Mouse (Mus musculus): ENCODE data around the gene Flcn.

The Flcn gene

GRCm38 (mm10) chr11:59805256-59805655, 4.6 kb downstream of the Flcn start:
- no peak for DNase-seq

DNA sequence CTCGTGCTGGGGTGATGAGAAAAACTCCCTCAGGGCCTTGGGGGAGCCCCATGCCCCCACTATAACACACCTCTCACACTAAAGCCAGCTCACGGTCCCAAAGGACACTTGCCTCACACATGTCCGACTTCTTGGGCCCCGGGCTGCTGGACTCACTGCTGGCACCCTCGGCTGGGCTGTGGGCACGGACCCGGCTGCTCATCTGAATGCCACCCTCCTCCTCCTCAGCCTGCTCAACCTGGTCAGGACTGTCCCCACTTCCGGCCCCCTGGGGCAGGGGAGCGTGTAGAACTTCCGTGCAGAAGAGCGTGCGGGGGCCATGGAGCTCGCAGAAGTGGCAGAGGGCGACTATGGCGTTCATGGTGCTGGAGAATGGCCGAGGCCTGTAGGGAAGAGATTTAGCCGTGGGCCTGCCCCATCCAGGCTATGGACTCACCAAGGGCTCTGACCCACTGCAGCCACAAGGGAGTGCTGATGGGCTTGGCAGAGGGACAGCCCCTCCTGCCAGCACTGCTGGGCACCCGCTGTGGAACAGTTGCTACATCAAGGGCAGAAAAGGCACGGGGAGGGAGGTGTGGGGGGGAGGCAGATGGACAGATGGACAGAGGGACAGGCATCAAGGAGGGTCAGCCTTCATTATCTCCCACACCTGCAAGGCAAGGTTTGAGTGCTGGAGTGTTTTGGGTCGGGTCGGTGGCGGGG, 5.3 kb downstream of the Flcn start:
- no peak for DNase-seq

DNA sequence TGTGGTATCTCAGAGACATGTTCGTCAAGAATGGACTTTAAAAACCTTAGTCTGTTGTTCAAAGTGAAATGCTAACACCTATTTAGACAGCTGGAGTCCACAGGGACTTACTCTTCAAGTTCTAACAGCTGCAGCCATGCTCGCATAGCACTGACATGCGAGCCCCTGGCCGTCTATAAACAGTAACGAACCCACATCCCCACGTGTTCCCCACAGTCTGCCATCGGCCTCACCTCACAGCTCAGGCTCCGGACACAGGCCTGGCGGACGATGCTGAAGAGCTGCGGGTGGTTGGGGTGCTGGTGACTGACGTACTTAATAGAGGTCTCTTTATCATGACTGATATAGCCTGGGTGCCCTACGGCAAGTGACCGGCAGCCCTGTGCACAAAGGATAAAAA, 6.3 kb downstream of the Flcn start:
- no peak for DNase-seq

DNA sequence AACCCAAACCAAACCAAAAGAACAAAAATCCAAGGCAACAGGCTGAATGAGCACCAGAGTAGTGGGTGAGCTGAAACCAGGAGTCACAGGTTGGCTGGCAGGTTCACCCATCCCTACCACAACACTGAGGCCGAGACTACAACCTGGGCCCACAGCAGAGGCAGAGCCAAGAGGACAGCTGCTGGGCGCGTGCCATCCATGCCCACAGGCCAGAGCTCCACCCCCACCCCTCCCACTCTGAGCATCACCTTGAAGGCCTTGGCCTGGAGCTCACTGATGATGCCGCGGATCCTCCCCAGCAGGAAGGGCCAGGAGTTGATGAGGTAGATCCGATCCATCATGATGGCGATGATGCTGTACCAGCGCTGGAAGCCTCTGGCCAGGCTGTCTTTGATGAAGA, 7.9 kb downstream of the Flcn start:
- DNase-seq = no peak

GRCm38 (mm10) chr11:59800412-59800811, 9.4 kb downstream of the Flcn start:
- DNase-seq = no peak

DNA sequence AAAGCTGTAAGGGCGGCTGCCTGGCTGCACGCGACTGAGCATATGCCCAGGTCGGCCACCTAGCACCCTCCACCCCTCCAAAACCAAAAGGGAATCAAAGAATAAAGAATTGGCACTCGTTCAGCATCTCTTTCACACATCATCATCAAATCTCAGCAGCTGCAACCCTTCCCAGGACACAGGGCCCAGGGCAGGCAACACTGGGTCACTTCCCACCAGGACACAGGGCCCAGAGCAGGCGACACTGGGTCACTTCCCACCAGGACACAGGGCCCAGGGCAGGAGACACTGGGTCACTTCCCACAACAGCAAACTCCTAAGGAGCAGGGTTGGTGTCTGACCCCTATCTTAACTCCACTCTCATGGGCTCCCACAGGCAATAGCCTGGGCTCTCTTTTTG, 16.4 kb downstream of the Flcn start:
- DNase-seq = no peak

DNA sequence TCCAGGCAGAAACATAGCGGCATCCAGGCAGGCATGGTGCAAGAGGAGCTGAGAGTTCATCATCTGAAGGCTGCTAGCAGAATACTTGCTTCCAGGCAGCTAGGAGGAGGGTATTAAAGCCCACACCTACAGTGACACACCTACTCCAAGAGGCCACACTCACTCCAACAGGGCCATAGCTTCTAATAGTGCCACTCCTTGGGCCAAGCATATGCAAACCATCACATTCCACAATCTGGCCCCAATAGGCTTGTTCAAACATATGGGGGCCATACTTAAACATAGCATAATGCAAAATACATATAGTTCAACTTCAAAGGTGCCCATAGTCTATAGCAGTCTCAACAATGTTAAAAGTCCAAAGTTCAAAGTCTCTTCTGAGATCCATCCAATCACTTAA, 20.5 kb downstream of the Flcn start:
- DNase-seq = no peak

- DNase-seq = peak; percentile 53
Observed at GRCm38 (mm10) chr11:59787199-59787781, 22.5 kb downstream of the Flcn start, which contains the start of gene Pld6. Pld6 (minus strand) TSS chr11:59787645.

GRCm38 (mm10) chr11:59786444-59787198, 23.2 kb downstream of the Flcn start:
- no peak for DNase-seq

DNA sequence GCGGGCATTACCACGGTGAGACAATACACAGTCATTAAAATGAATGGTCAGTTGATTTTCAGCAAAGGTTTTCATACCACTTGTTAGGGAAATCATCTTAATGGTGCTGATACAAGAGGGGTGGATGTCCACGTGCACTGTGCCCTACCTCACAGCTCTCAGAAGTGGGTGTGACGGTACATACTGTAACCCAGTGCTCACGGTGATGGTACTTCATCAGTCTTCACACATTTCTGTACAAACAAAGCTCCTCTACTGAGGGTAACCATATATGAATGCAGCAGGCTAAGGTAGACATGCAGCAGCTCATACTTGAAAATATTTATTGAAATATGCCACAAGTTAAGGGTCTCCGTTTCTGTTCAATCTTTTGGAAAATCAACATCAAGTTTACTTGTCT, 26.2 kb downstream of the Flcn start:
- DNase-seq = no peak

DNA sequence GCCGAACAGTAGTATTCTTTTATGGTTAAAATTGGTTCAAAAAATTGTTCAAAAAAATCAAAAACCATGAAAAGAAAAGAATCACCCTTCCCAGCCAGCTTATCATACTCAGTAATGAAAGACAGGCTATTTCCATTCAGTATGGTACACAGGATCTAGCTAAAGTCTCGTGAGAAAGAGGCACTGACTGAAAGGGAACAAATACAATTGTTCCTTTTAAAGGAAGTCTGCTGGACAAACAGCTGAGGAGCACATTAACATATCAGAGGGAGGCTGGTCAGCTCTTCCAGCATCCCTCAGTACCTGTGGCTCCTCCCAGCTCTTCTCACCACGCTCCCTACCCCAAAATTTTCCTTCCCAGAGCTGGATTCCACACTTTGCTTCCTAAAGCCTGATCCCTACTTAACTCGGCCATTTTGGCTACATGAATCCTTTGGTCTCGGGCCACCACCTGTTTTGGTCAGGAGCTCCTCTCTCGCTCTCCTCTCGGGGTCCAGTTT, 27.7 kb downstream of the Flcn start:
- no peak for DNase-seq

- no peak for DNase-seq
Observed at GRCm38 (mm10) chr11:59780241-59780640, 29.6 kb downstream of the Flcn start.

DNA sequence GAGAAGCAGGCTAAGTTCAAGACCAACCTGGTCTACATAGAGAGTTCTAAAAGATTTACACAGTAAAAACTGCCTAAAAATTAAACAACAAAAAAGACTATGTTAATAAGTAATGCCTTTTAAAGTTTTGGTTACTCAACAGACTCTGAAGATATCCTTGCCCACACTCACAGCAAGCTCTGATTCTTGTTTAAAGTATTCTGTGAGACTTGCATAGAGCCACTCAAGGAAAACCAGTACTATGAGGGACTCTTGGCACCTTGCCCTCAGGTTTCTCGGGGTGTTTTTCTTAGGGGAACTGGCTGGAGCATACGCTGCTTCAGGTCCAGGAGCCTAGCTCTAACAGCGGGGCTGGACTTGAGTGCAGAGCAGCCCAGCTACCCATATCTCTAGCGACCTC, 30.4 kb downstream of the Flcn start:
- DNase-seq = no peak

DNA sequence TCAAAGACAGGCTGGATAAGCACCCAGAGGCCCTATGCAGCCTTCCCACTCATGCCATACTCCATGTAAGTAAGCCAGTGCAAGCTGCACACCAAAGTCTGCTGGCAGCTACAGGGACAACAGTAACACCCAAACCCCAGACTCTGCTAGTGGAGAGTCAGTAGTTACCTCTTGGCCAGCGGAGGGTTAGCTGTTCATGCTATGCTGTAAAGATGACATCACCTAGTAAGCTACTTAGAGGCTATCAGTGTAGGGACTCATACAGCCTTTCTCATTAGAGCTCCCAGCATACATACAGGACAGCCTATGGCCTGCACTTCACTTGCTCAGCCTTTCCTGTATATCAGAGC, 31.0 kb downstream of the Flcn start:
- DNase-seq = no peak

- peak; percentile 62 for DNase-seq
Observed at GRCm38 (mm10) chr11:59778181-59778873, 31.5 kb downstream of the Flcn start.

GRCm38 (mm10) chr11:59777259-59777658, 32.6 kb downstream of the Flcn start:
- no peak for DNase-seq

- no peak for DNase-seq
Observed at GRCm38 (mm10) chr11:59775435-59776148, 34.2 kb downstream of the Flcn start.

DNA sequence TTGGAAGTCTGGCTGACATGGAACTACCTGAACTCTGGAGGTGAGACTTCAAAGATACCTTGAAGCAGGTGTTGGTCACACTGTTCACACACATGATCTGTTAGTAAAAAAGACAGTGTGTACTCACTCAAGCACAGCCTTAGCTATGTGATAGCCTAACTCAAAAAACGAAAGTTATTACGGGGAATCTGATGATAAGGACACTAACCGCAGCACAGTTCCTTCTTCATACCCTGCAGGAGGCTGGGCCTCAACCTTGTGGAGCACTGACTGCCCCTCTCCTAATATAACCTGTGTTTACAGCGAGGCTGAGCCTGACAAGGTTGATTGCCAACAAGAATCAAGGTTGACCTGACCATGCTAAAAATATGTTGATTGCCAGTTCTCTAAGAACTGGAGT, 35.3 kb downstream of the Flcn start:
- no peak for DNase-seq

GRCm38 (mm10) chr11:59772902-59773301, 36.9 kb downstream of the Flcn start:
- DNase-seq = no peak

DNA sequence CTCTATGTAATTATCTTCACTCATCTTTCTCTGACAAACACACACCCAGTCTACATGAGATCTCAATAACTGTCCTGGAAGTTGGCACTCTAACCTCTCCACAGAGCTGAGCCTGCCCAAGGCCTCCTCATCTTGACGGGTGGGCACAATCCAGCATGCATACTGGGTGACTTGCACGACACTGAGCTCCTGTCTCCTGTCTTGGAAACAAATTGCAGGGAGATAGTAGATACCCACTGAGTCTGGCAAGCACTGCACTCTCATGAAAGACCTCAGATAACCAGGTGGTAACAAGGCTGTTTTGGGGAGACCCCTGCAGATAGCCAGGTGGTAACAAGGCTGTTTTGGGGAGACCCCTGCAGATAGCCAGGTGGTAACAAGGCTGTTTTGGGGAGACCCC, 37.5 kb downstream of the Flcn start:
- DNase-seq = no peak

GRCm38 (mm10) chr11:59770753-59771152, 39.1 kb downstream of the Flcn start:
- DNase-seq = no peak

- DNase-seq = no peak
Observed at GRCm38 (mm10) chr11:59769738-59770137, 40.1 kb downstream of the Flcn start.

DNA sequence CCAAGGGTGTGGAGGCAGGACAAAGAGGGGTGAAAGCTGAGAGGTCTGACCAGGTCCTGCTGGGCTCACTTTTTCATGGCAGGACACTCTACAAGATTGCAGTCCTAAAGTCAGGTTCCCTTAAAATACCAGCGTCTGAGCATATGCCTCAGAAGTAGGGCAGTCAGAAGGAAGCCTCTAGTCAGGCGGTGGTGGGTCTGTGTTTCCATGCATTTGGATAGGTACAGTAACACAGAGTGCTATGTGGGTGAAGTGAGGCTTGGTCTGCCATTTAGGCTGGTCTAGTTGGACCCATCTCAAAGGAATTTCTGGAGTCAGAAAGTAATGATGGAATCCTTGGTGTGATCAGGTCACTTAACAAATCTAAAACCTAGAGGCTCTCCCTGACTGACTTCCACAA, 40.5 kb downstream of the Flcn start:
- no peak for DNase-seq

Measured in kidney, adult 11 months (tissue).